Comparison of ENCODE assay signal across 22 mouse cellular contexts in the genomic region with DNA sequence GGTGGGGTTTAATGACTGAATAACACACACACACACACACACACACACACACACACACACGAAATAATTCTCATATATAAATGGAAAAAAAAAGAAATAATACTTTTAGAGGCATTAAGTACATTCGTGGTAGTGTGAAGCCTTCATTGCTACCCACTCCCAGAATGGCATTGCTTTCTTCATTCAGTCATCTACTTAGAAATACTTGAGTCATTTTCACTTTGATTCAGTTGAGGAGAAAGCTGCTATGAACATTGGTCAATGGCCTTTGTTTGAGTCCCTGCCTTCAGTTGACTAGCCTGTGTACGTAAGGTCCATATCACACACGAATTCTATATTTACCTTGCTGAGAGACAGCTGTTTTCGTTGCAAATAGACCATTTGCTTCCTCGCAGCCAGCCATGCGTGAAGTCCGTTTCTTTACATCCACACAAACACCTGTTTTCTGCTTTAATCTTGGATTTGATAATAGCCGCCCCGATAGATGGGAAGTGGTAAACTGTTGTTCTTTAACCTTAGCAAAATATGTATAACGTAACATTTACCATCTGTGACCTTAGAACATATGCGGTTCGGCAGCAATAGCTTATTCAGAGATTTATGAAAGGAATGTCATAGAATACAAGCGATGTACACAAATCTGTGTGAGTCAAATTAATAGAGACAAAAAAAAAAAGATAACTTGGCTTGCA.
DNase-seq lines count a peak whose midpoint lies in the region; ATAC-seq and TF ChIP-seq lines count a peak whose summit lies in the region.
"Had no signal": no experiment of that assay in that cellular context is flagged by ENCODE, and none has a peak within 500 bp of the region (broad histone marks: within the 10 kb centered on the region; RNA-seq: fewer than 3 reads in every experiment).

No protein-coding gene starts in this region.

- H3K36me3 ChIP-seq in liver, postnatal 0 days (replicated peaks; ENCODE audit: insufficient read depth, low read length) = no peaks in the 10 kb centered on the region
- H3K36me3 ChIP-seq in liver, embryonic 12.5 days = no peaks in the 10 kb centered on the region
- no peaks in the 10 kb centered on the region for H3K36me3 ChIP-seq in stomach, postnatal 0 days (ENCODE audit: control insufficient read depth, insufficient read depth, low read length)
- H3K36me3 ChIP-seq: embryonic facial prominence, embryonic 15.5 days; forebrain, embryonic 10.5 days; heart, embryonic 13.5 days; hindbrain, embryonic 15.5 days had no signal

- TF ChIP-seq CTCF in liver, postnatal 0 days (IDR thresholded peaks at IDR 0.05; ENCODE audit: low read depth) = no peak
- TF ChIP-seq CTCF in bone marrow, adult 2 months (IDR thresholded peaks at IDR 0.05; ENCODE audit: control insufficient read depth, insufficient read depth, low read length) = no peak
- TF ChIP-seq CTCF in stomach, postnatal 0 days (IDR thresholded peaks at IDR 0.05; ENCODE audit: low read depth) = no peak

- no peak for TF ChIP-seq POLR2A in bone marrow, adult 2 months (IDR thresholded peaks at IDR 0.05; ENCODE audit: borderline replicate concordance, control insufficient read depth, low read depth, low read length)

- peak; percentile 32 for TF ChIP-seq EP300 in liver, postnatal 0 days (IDR thresholded peaks at IDR 0.05; ENCODE audit: low read depth)
- TF ChIP-seq EP300 in stomach, postnatal 0 days (optimal IDR thresholded peaks at IDR 0.05) = no peak

- H3K27me3 ChIP-seq in liver, postnatal 0 days (ENCODE audit: insufficient read depth, low read length) = no peaks in the 10 kb centered on the region
- no peaks in the 10 kb centered on the region for H3K27me3 ChIP-seq in liver, embryonic 12.5 days (replicated peaks)
- H3K27me3 ChIP-seq in stomach, postnatal 0 days (ENCODE audit: control insufficient read depth, insufficient read depth, low read length) = no peaks in the 10 kb centered on the region
- H3K27me3 ChIP-seq: hindbrain, embryonic 15.5 days had no signal

- H3K9ac ChIP-seq in liver, postnatal 0 days (replicated peaks) = no peak overlapping the region
- H3K9ac ChIP-seq in liver, embryonic 12.5 days = no peak overlapping the region
- H3K9ac ChIP-seq in stomach, postnatal 0 days (ENCODE audit: low read length) = no peak overlapping the region
- H3K9ac ChIP-seq: embryonic facial prominence, embryonic 15.5 days; heart, embryonic 13.5 days; hindbrain, embryonic 15.5 days had no signal

- peak overlapping the region; percentile 51 for H3K27ac ChIP-seq in liver, postnatal 0 days (ENCODE audit: low read depth)
- no peak overlapping the region for H3K27ac ChIP-seq in liver, embryonic 12.5 days
- H3K27ac ChIP-seq in bone marrow, adult 2 months (ENCODE audit: control insufficient read depth, insufficient read depth, low read depth, low read length, poor library complexity) = peak overlapping the region; percentile 38; the same call in 1 of the 2 replicates
- no peak overlapping the region for H3K27ac ChIP-seq in stomach, postnatal 0 days (replicated peaks)
- H3K27ac ChIP-seq: embryonic facial prominence, embryonic 15.5 days; forebrain, embryonic 10.5 days; gastrocnemius, adult 2 months; heart, embryonic 13.5 days; hindbrain, embryonic 15.5 days had no signal

- H3K9me3 ChIP-seq in liver, postnatal 0 days (ENCODE audit: low read length) = no peaks in the 10 kb centered on the region
- H3K9me3 ChIP-seq in liver, embryonic 12.5 days (replicated peaks) = no peaks in the 10 kb centered on the region
- H3K9me3 ChIP-seq in stomach, postnatal 0 days (ENCODE audit: control insufficient read depth, low read length) = no peaks in the 10 kb centered on the region
- H3K9me3 ChIP-seq: embryonic facial prominence, embryonic 15.5 days; forebrain, embryonic 10.5 days; heart, embryonic 13.5 days; hindbrain, embryonic 15.5 days had no signal

- DNase-seq in liver, postnatal 0 days = no peak
- DNase-seq in A20 (ENCODE audit: low read depth, low spot score) = peak; percentile 84
- no peak for DNase-seq in stomach, postnatal 0 days (ENCODE audit: low spot score)
- no peak for DNase-seq in cerebellum, adult 9-11 months
- DNase-seq in layer of hippocampus, postnatal 10 days (ENCODE audit: low spot score in 2 of 2) = no peak
- DNase-seq: adrenal gland, postnatal 14 days; cerebellum, adult 2 months; cerebellum, postnatal 14 days; embryo, embryonic 11 days; gastrocnemius, adult 2 months; gastrocnemius, postnatal 25 days; heart, adult 11 months; heart, postnatal 36 days had no signal

- H3K4me3 ChIP-seq in liver, postnatal 0 days (ENCODE audit: low read depth, low read length) = no peak overlapping the region
- H3K4me3 ChIP-seq in liver, embryonic 12.5 days = no peak overlapping the region
- H3K4me3 ChIP-seq in bone marrow, adult 2 months (replicated peaks; ENCODE audit: control insufficient read depth, low read depth, low read length) = no peak overlapping the region
- no peak overlapping the region for H3K4me3 ChIP-seq in stomach, postnatal 0 days (ENCODE audit: low read depth, low read length)
- H3K4me3 ChIP-seq: embryonic facial prominence, embryonic 15.5 days; erythroblast, embryonic 14.5 days; forebrain, embryonic 10.5 days; gastrocnemius, adult 2 months; heart, embryonic 13.5 days; hindbrain, embryonic 15.5 days had no signal

- 61% methylated on average over 14 of the region's 14 CpGs for WGBS in liver, postnatal 0 days (ENCODE audit: insufficient replicate concordance)
- WGBS in liver, embryonic 12.5 days (ENCODE audit: insufficient replicate concordance) = 68% methylated on average over 14 of the region's 14 CpGs
- 65% methylated on average over 14 of the region's 14 CpGs for WGBS in bone marrow, adult 2 months
- 52% methylated on average over 14 of the region's 14 CpGs for WGBS in stomach, postnatal 0 days

- ATAC-seq in liver, postnatal 0 days = no peak
- no peak for ATAC-seq in liver, embryonic 12.5 days
- 0 out of 2 replicates have a peak, but pooled peaks have one; percentile 42 for ATAC-seq in stomach, postnatal 0 days (ENCODE audit: low FRiP score, low TSS enrichment)
- ATAC-seq: CD4-positive, CD25-positive, alpha-beta regulatory T cell, adult 4 months; forebrain, embryonic 14.5 days had no signal

- H3K4me1 ChIP-seq in liver, postnatal 0 days (ENCODE audit: insufficient read depth) = peaks cover 11% of the 10 kb centered on the region; the same call in 1 of the 2 replicates
- no peaks in the 10 kb centered on the region for H3K4me1 ChIP-seq in liver, embryonic 12.5 days
- peaks cover 4% of the 10 kb centered on the region for H3K4me1 ChIP-seq in bone marrow, adult 2 months (ENCODE audit: control insufficient read depth, insufficient read depth, low read length)
- H3K4me1 ChIP-seq in stomach, postnatal 0 days (replicated peaks; ENCODE audit: control insufficient read depth, insufficient read depth) = no peaks in the 10 kb centered on the region
- H3K4me1 ChIP-seq: heart, embryonic 13.5 days had no signal

- peak overlapping the region; percentile 45; the same call in 1 of the 2 replicates for H3K4me2 ChIP-seq in liver, postnatal 0 days (ENCODE audit: low read depth, low read length)
- no peak overlapping the region for H3K4me2 ChIP-seq in liver, embryonic 12.5 days
- H3K4me2 ChIP-seq in stomach, postnatal 0 days (replicated peaks; ENCODE audit: low read depth) = peak overlapping the region; percentile 20; the same call in 1 of the 2 replicates
- H3K4me2 ChIP-seq: heart, embryonic 13.5 days; hindbrain, embryonic 15.5 days had no signal

Comparison
In these comparisons a context has a peak if more than half of its experiments do, and no peak if none do; other contexts are left out.
1. H3K27ac ChIP-seq: peak in liver, postnatal 0 days (single experiment) and bone marrow, adult 2 months (single experiment); none in liver, embryonic 12.5 days (single experiment) and stomach, postnatal 0 days (single experiment).